Mouse (Mus musculus): ENCODE measurements around the gene Wnt9a. TPM values are rescaled to one million over a fixed set of nuclear protein-coding genes. Genes with fewer than 3 reads are reported as not detected.

Wnt9a gene
- polyA plus RNA-seq, 1 experiment from 2014 or later: 1.6 TPM

DNA sequence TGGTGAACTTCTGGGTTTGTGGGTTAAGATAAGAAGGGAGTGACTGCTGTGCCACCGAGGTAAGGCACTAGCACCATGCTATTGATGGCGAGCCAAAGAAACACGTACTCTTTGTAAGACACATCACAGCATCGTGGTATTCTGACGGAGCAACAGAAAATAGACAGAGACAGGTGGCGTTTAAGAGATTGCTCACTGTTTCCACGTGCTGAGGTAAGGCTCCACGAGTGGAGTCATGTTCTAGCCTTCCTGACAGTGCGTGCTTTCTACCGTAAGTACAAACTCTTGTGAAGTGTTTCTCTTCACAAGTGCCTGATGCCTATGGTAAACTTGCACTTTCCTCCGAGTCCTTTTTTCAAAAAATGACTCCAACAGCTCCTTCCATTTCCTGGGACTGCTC is 63.1 kb downstream of the Wnt9a start:
- WGBS: 78% methylated on average over 11 of the region's 11 CpGs

GRCm38 (mm10) chr11:59375475-59375874 is 68.7 kb downstream of the Wnt9a start, which contains the start of gene Prss38:
Gene Prss38, minus strand, starts transcription at chr11:59375657.
- H3K27me3 ChIP-seq (ENCODE audit: insufficient read depth, low read length): no peaks in the 10 kb centered on the region
- ATAC-seq (ENCODE audit: low FRiP score, low TSS enrichment): no peak
- H3K9me3 ChIP-seq (ENCODE audit: low read length): no peaks in the 10 kb centered on the region
- no peak within 1 kb of the TSS for H3K4me2 ChIP-seq (replicated peaks; ENCODE audit: low read depth, low read length)
- no peaks in the 10 kb centered on the region for H3K4me1 ChIP-seq (ENCODE audit: insufficient read depth, low read length)
- WGBS: 79% methylated on average over 16 of the region's 16 CpGs
- no peak within 1 kb of the TSS for H3K27ac ChIP-seq (ENCODE audit: low read length)
- no peaks in the 10 kb centered on the region for H3K36me3 ChIP-seq (ENCODE audit: insufficient read depth, low read length)
- H3K4me3 ChIP-seq (ENCODE audit: low read length): no peak within 1 kb of the TSS
- H3K9ac ChIP-seq (replicated peaks; ENCODE audit: low read length): no peak within 1 kb of the TSS

More for the DNA sequence above, 63.1 kb downstream of the Wnt9a start:
- no peaks in the 10 kb centered on the region for H3K9me3 ChIP-seq (ENCODE audit: low read length)
- no peaks in the 10 kb centered on the region for H3K36me3 ChIP-seq (ENCODE audit: insufficient read depth, low read length)
- no peak overlapping the region for H3K4me2 ChIP-seq (replicated peaks; ENCODE audit: low read depth, low read length)
- no peaks in the 10 kb centered on the region for H3K27me3 ChIP-seq (ENCODE audit: insufficient read depth, low read length)
- no peak overlapping the region for H3K9ac ChIP-seq (replicated peaks; ENCODE audit: low read length)
- no peak overlapping the region for H3K27ac ChIP-seq (ENCODE audit: low read length)
- no peaks in the 10 kb centered on the region for H3K4me1 ChIP-seq (ENCODE audit: insufficient read depth, low read length)
- no peak overlapping the region for H3K4me3 ChIP-seq (ENCODE audit: low read length)
- no peak for ATAC-seq (ENCODE audit: low FRiP score, low TSS enrichment)

GRCm38 (mm10) chr11:59377999-59378398 is 71.3 kb downstream of the Wnt9a start:
- Histone ChIP-seq H3K27me3 (ENCODE audit: insufficient read depth, low read length) (no peaks in the 10 kb centered on the region), H3K4me1 (ENCODE audit: insufficient read depth, low read length) (no peaks in the 10 kb centered on the region), H3K9ac (replicated peaks; ENCODE audit: low read length) (no peak overlapping the region), H3K27ac (ENCODE audit: low read length) (no peak overlapping the region), H3K4me2 (replicated peaks; ENCODE audit: low read depth, low read length) (no peak overlapping the region), H3K9me3 (ENCODE audit: low read length) (no peaks in the 10 kb centered on the region), H3K36me3 (ENCODE audit: insufficient read depth, low read length) (no peaks in the 10 kb centered on the region), H3K4me3 (ENCODE audit: low read length) (no peak overlapping the region)
- ATAC-seq (ENCODE audit: low FRiP score, low TSS enrichment): no peak
- WGBS: 79% methylated on average over 3 of the region's 3 CpGs

DNA sequence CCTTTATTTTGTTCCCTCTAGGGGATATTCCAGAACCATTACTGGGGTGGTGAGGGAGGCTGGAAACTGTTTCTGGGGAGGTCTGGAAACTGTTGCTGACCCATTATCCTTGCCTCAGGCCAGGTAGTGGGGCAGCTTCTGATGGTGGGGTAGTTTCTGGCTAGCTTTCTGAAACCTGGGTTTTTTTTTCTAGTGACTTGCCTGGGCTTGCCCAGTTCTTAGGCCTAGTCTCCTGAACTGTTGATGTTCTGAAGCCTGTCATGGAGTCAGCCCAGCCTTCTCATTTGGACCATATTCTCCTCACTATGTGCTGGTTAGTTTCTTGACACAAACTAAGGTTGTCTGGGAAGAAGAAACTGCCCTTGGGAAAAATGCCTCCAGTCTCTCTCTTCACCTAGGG is 72.8 kb downstream of the Wnt9a start:
- H3K27ac ChIP-seq (ENCODE audit: low read length): no peak overlapping the region
- H3K4me1 ChIP-seq (ENCODE audit: insufficient read depth, low read length): peaks cover 7% of the 10 kb centered on the region
- H3K9me3 ChIP-seq (ENCODE audit: low read length): no peaks in the 10 kb centered on the region
- H3K4me2 ChIP-seq (replicated peaks; ENCODE audit: low read depth, low read length): no peak overlapping the region
- no peak for ATAC-seq (ENCODE audit: low FRiP score, low TSS enrichment)
- no peak overlapping the region for H3K9ac ChIP-seq (replicated peaks; ENCODE audit: low read length)
- no peaks in the 10 kb centered on the region for H3K27me3 ChIP-seq (ENCODE audit: insufficient read depth, low read length)
- no peaks in the 10 kb centered on the region for H3K36me3 ChIP-seq (ENCODE audit: insufficient read depth, low read length)
- no peak overlapping the region for H3K4me3 ChIP-seq (ENCODE audit: low read length)

Small RNAs within 50 kb of the gene (microRNA-seq; reads per million reads assigned to microRNA genes)
- gene Gm24756: not detected

Other genes starting within 250 kb of the Wnt9a start
- gene Obscn, start 170.5 kb upstream of the Wnt9a start, polyA plus RNA-seq (2015; fragmentation: Nextera tagmentation; extraction: Ambion mirVana): 0.50 and 0.51 TPM in 2 replicates
- gene Iba57, start 143.2 kb upstream of the Wnt9a start, polyA plus RNA-seq (2015; fragmentation: Nextera tagmentation; extraction: Ambion mirVana): 6.9 and 8.5 TPM in 2 replicates
- gene Gjc2, start 123.7 kb upstream of the Wnt9a start, polyA plus RNA-seq (2015; fragmentation: Nextera tagmentation; extraction: Ambion mirVana): 0.36 and 0.67 TPM in 2 replicates
- gene Guk1, start 114.7 kb upstream of the Wnt9a start, polyA plus RNA-seq (2015; fragmentation: Nextera tagmentation; extraction: Ambion mirVana): 134 and 141 TPM in 2 replicates
- gene Mrpl55, start 104.4 kb upstream of the Wnt9a start, polyA plus RNA-seq (2015; fragmentation: Nextera tagmentation; extraction: Ambion mirVana): 103 and 104 TPM in 2 replicates
- gene 2310033P09Rik, start 98.6 kb upstream of the Wnt9a start, polyA plus RNA-seq (2015; fragmentation: Nextera tagmentation; extraction: Ambion mirVana): 33.6 and 34.7 TPM in 2 replicates
- gene Arf1, start 78.7 kb upstream of the Wnt9a start, polyA plus RNA-seq (2015; fragmentation: Nextera tagmentation; extraction: Ambion mirVana): 760 and 797 TPM in 2 replicates
- gene Wnt3a, start 16.2 kb upstream of the Wnt9a start, polyA plus RNA-seq (2015; fragmentation: Nextera tagmentation; extraction: Ambion mirVana): not detected in 2 replicates
- gene Prss38, start 68.7 kb downstream of the Wnt9a start, polyA plus RNA-seq (2015; fragmentation: Nextera tagmentation; extraction: Ambion mirVana): not detected in 2 replicates
- gene Jmjd4, start 143.1 kb downstream of the Wnt9a start, polyA plus RNA-seq (2015; fragmentation: Nextera tagmentation; extraction: Ambion mirVana): 13.0 and 13.6 TPM in 2 replicates
- gene Snap47, start 144.3 kb downstream of the Wnt9a start, polyA plus RNA-seq (2015; fragmentation: Nextera tagmentation; extraction: Ambion mirVana): 119 and 124 TPM in 2 replicates
- gene Zfp867, start 165.5 kb downstream of the Wnt9a start, polyA plus RNA-seq (2015; fragmentation: Nextera tagmentation; extraction: Ambion mirVana): 9.3 and 9.6 TPM in 2 replicates
- 29.1 and 31.4 TPM in 2 replicates for gene Zkscan17, start 219.8 kb downstream of the Wnt9a start, polyA plus RNA-seq (2015; fragmentation: Nextera tagmentation; extraction: Ambion mirVana)
- 0.04 and 0.07 TPM in 2 replicates for gene Nlrp3, start 234.6 kb downstream of the Wnt9a start, polyA plus RNA-seq (2015; fragmentation: Nextera tagmentation; extraction: Ambion mirVana)

All from kidney, embryonic 16.5 days (tissue).